In genomic region chr14:17967117-17967726, GRCm38 (mm10) we compare ENCODE assay signal across 8 mouse cellular contexts.
DNase-seq lines count a peak whose midpoint lies in the region; ATAC-seq and TF ChIP-seq lines count a peak whose summit lies in the region.

No protein-coding gene starts in this region.

- no peaks in the 10 kb centered on the region for H3K9me3 ChIP-seq in limb, embryonic 14.5 days (ENCODE audit: control insufficient read depth, low read length)
- H3K9me3 ChIP-seq in neural tube, embryonic 14.5 days (ENCODE audit: control insufficient read depth, low read length), result no peaks in the 10 kb centered on the region

- intact Hi-C loops in gastrocnemius, postnatal 14 days (cut with DNase I; ENCODE audit: low total_unique reads), result no loop called here

- peak; percentile 83 for TF ChIP-seq CTCF in kidney, adult 2 months (conservative IDR thresholded peaks at IDR 0.05; ENCODE audit: insufficient read depth, insufficient read length, low read depth, low read length)

- no peak for TF ChIP-seq POLR2A in kidney, adult 2 months (IDR thresholded peaks at IDR 0.05; ENCODE audit: low read depth, low read length)
- no peak for TF ChIP-seq POLR2A in limb, embryonic 14.5 days (IDR thresholded peaks at IDR 0.05; ENCODE audit: borderline replicate concordance, extremely low read depth, insufficient read depth, insufficient read length)

- no peak overlapping the region for H3K9ac ChIP-seq in limb, embryonic 14.5 days (ENCODE audit: low read depth, low read length, severe bottlenecking)
- H3K9ac ChIP-seq in neural tube, embryonic 14.5 days (replicated peaks; ENCODE audit: low read depth, low read length), result no peak overlapping the region

- no peaks in the 10 kb centered on the region for H3K4me1 ChIP-seq in kidney, adult 2 months (ENCODE audit: control insufficient read depth, insufficient read depth, low read length)
- H3K4me1 ChIP-seq in limb, embryonic 14.5 days (ENCODE audit: control insufficient read depth, insufficient read depth, low read length), result no peaks in the 10 kb centered on the region
- H3K4me1 ChIP-seq in neural tube, embryonic 14.5 days (ENCODE audit: control insufficient read depth, insufficient read depth, low read length), result no peaks in the 10 kb centered on the region

- 45% methylated on average over 5 of the region's 5 CpGs for WGBS in kidney, adult 2 months
- 36% methylated on average over 5 of the region's 5 CpGs for WGBS in limb, embryonic 14.5 days
- WGBS in neural tube, embryonic 14.5 days, result 40% methylated on average over 5 of the region's 5 CpGs

- no peaks in the 10 kb centered on the region for H3K36me3 ChIP-seq in kidney, adult 2 months (ENCODE audit: control insufficient read depth, insufficient read depth, low read length)
- no peaks in the 10 kb centered on the region for H3K36me3 ChIP-seq in limb, embryonic 14.5 days (ENCODE audit: control insufficient read depth, insufficient read depth, low read length)
- no peaks in the 10 kb centered on the region for H3K36me3 ChIP-seq in neural tube, embryonic 14.5 days (ENCODE audit: control insufficient read depth, insufficient read depth, low read length)

- H3K27me3 ChIP-seq in kidney, adult 2 months (replicated peaks; ENCODE audit: control insufficient read depth, insufficient read depth, low read length), result no peaks in the 10 kb centered on the region
- H3K27me3 ChIP-seq in limb, embryonic 14.5 days (ENCODE audit: control insufficient read depth, insufficient read depth, low read length), result no peaks in the 10 kb centered on the region
- H3K27me3 ChIP-seq in neural tube, embryonic 14.5 days (ENCODE audit: control insufficient read depth, insufficient read depth, low read length), result no peaks in the 10 kb centered on the region

- no peak overlapping the region for H3K4me3 ChIP-seq in kidney, adult 2 months (ENCODE audit: insufficient read depth, low read depth, low read length)
- H3K4me3 ChIP-seq in limb, embryonic 14.5 days (replicated peaks; ENCODE audit: low read length), result no peak overlapping the region
- no peak overlapping the region for H3K4me3 ChIP-seq in neural tube, embryonic 14.5 days (ENCODE audit: low read depth, low read length)

- no peak; the same call in 1 of the 2 replicates for ATAC-seq in limb, embryonic 14.5 days (ENCODE audit: low FRiP score, low read depth)
- peak; percentile 93 for ATAC-seq in neural tube, embryonic 14.5 days (ENCODE audit: low read depth)

- H3K27ac ChIP-seq in kidney, adult 2 months (ENCODE audit: insufficient read depth, low read depth, low read length), result no peak overlapping the region
- H3K27ac ChIP-seq in limb, embryonic 14.5 days (replicated peaks; ENCODE audit: low read depth, low read length), result no peak overlapping the region
- no peak overlapping the region for H3K27ac ChIP-seq in neural tube, embryonic 14.5 days (ENCODE audit: low read depth, low read length)

- H3K4me2 ChIP-seq in limb, embryonic 14.5 days (replicated peaks; ENCODE audit: low read depth, low read length, severe bottlenecking), result no peak overlapping the region
- H3K4me2 ChIP-seq in neural tube, embryonic 14.5 days (ENCODE audit: low read depth, low read length), result no peak overlapping the region

- DNase-seq in A20 (ENCODE audit: low read depth, low spot score) (peak; percentile 24), ZHBTc4 (ENCODE audit: low read depth, low spot score) (peak; percentile 60)
- peak; percentile 47 to 52 for DNase-seq in cerebellum, postnatal 36 days
- peak; percentile 37 for DNase-seq in gastrocnemius, postnatal 14 days
- DNase-seq in kidney, adult 2 months, result peak; percentile 60
- peak; percentile 53 for DNase-seq in limb, embryonic 14.5 days (ENCODE audit: low spot score)
- DNase-seq in thymus, postnatal 36 days, result peak; percentile 35 to 48
